Mouse (Mus musculus): ENCODE results near the gene Itpkb.

DNA sequence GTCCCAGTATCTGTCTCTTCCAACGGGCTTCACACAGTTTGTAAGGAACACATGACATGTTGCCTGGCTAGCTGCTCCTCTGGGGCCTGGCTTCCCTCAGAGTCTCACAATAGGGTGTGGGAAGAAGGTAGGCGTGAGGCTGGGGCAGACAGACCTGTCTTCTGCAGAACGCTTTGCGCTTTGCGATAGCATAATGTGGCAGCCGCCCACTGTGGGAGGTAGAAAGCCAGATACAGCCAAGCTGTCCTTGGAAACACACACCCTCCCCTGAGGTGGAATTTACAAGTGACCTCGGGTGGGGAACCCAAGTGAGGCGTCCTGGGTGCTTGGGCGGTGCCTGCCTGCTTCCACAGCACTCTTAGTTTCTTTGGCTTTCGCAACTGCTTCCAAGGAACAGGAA lies 54.2 kb downstream of the Itpkb start:
- TF ChIP-seq CTCF (IDR thresholded peaks at IDR 0.05; ENCODE audit: low read depth) = no peak
- TF ChIP-seq EP300 (IDR thresholded peaks at IDR 0.05; ENCODE audit: low read depth) = no peak
